Mouse (Mus musculus) embryonic facial prominence, embryonic 11.5 days (tissue): ENCODE measurements at regions not wholly inside any gene's neighbourhood (a gene's known extent, or its start where the extent isn't known, plus 50 kb on each side); places are given as distances from the start of the nearest gene placed in this dataset.
A peak's percentile ranks its signal among the peaks of the same experiment; 100 is the strongest.

ENCODE experiments used
- ATAC-seq: fragments of 200-750 bp; cut with Nextera tagmentation; replicated peaks from 2 replicates; pipeline ENCODE4 v1.8.0; 2017; ENCODE audit warnings: low read depth; ENCODE audit not compliant: insufficient number of reproducible peaks, low FRiP score, low TSS enrichment
- DNase-seq: peaks from one replicate; pipeline ENCODE4 v3.0.0-alpha.2; 2015; ENCODE audit warnings: low spot score
- H3K27ac ChIP-seq: fragments of 300-500 bp; sonication (generic); replicated peaks from 2 replicates; pipeline ENCODE4 v1.5.1; 2014; ENCODE audit warnings: mild to moderate bottlenecking, low read depth, low read length, control low read depth
- H3K27me3 ChIP-seq: fragments of 300-500 bp; sonication (generic); 2 replicates; pipeline ENCODE4 v1.6.1; 2014; ENCODE audit warnings: mild to moderate bottlenecking, low read length, moderate library complexity, mixed read lengths; ENCODE audit not compliant: control insufficient read depth, insufficient read depth
- H3K36me3 ChIP-seq: fragments of 300-500 bp; sonication (generic); replicated peaks from 2 replicates; pipeline ENCODE4 v1.6.1; 2014; ENCODE audit warnings: low read depth, mild to moderate bottlenecking, low read length, moderate library complexity, mixed read lengths; ENCODE audit not compliant: control insufficient read depth, insufficient read depth
- H3K4me1 ChIP-seq: fragments of 300-500 bp; sonication (generic); 2 replicates; pipeline ENCODE4 v1.6.1; 2014; ENCODE audit warnings: low read length, mixed read lengths; ENCODE audit not compliant: control insufficient read depth, insufficient read depth
- H3K4me2 ChIP-seq: fragments of 300-500 bp; sonication (generic); 2 replicates; pipeline ENCODE4 v1.6.1; 2014; ENCODE audit warnings: low read depth, mild to moderate bottlenecking, control low read depth, low read length, moderate library complexity
- H3K4me3 ChIP-seq: fragments of 300-500 bp; sonication (generic); 2 replicates; pipeline ENCODE4 v1.5.1; 2014; ENCODE audit warnings: low read depth, low read length, control low read depth
- H3K9ac ChIP-seq: fragments of 300-500 bp; sonication (generic); replicated peaks from 2 replicates; pipeline ENCODE4 v1.6.1; 2014; ENCODE audit warnings: mild to moderate bottlenecking, control low read depth, low read length
- H3K9me3 ChIP-seq: fragments of 300-500 bp; sonication (generic); replicated peaks from 2 replicates; pipeline ENCODE4 v1.6.1; 2016; ENCODE audit warnings: mild to moderate bottlenecking, low read length, inconsistent platforms, mixed read lengths; ENCODE audit not compliant: control insufficient read depth
- WGBS: fragments of 180-500 bp; shearing (Covaris S2); extraction: QIAGEN DNeasy Blood & Tissue Kit; methylation state at CpG from one replicate; pipeline ENCODE4 v1.1.7; 2014; 5-methylcytosine and 5-hydroxymethylcytosine counted together

DNA sequence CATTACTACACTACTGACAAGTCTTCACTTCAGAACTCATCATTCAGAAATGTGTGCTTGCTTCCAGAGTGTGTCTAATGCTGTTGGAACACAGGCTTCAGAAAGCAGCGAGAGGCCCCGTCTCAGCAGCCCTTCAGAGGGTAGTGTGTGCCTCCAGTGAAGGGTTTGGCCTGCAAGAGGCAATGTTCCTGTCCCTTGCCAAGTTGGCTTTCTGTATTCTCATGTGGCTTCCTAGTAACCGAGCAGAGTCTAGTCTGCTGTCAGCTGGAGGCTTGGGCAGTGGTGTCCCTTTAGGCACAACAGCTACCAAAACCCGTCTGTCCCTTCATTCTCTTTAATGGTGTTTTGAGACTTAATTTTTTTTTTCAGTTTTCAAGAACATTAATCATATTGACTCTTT is 173.3 kb upstream of the Col8a1 start:
- 80% methylated on average over 4 of the region's 4 CpGs for WGBS
- no peak overlapping the region for H3K4me2 ChIP-seq
- no peak for ATAC-seq
- H3K36me3 ChIP-seq = no peaks in the 10 kb centered on the region
- H3K4me3 ChIP-seq = no peak overlapping the region
- no peak overlapping the region for H3K9ac ChIP-seq
- no peak for DNase-seq
- no peaks in the 10 kb centered on the region for H3K9me3 ChIP-seq
- H3K4me1 ChIP-seq = no peaks in the 10 kb centered on the region
- no peaks in the 10 kb centered on the region for H3K27me3 ChIP-seq
- no peak overlapping the region for H3K27ac ChIP-seq

DNA sequence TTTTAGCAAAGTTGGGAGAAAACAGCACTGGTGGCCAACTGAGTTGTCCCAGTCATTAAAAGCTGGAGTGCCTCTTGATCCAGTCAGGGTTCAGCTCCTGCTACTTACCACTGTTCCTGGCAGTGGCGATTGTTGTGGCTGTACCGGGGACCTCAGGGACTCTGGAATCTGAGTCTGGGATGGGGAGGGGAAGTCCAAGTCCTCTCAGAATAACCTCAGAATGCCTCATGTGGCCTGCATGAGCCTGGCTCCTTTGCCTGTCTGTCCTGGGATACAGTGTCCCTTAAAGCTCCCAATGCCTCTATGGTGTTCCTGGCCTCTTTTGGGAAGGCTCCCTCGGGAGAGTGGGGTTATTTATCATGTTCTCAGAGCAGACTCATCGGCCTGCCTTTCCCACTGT is 173.8 kb upstream of the Col8a1 start:
- H3K27me3 ChIP-seq = no peaks in the 10 kb centered on the region
- no peaks in the 10 kb centered on the region for H3K4me1 ChIP-seq
- no peak overlapping the region for H3K4me3 ChIP-seq
- 67% methylated on average over 4 of the region's 4 CpGs for WGBS
- ATAC-seq (no peak), DNase-seq (no peak)
- no peak overlapping the region for H3K9ac ChIP-seq
- H3K9me3 ChIP-seq = no peaks in the 10 kb centered on the region
- no peak overlapping the region for H3K27ac ChIP-seq
- H3K4me2 ChIP-seq = no peak overlapping the region
- H3K36me3 ChIP-seq = no peaks in the 10 kb centered on the region

DNA sequence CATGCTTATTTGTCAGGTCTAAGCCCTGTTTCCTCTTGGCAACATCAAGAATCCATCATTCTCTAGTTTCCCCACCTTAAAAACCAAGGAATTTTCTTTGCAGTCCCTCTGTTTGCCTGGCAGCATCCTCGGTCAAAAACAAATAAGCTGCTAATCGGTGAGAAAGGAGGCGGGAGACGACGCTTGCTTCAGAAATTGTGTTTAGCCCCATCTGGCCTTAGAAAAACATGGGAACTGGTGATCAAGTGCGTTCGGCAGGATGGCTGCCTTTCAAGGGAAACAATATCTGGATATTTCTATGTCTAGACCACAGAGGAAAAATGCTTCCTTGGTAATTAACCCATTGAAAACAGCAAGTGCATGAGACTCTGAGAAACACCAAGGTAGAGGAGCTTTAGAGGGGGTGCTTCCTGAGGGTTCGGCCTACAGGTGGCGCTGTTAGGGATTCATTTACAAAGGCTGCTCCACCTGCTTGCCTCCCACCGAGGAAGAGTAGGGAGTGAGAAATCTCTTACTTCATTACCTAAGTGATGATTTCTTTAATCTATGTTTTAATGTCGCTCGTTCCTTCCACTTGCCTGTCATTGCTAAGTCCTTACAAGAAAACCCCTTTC is 174.7 kb upstream of the Col8a1 start:
- no peaks in the 10 kb centered on the region for H3K4me1 ChIP-seq
- 81% methylated on average over 12 of the region's 12 CpGs for WGBS
- H3K36me3 ChIP-seq = no peaks in the 10 kb centered on the region
- ATAC-seq = no peak
- H3K27me3 ChIP-seq = no peaks in the 10 kb centered on the region
- H3K4me3 ChIP-seq = no peak overlapping the region
- H3K9me3 ChIP-seq = no peaks in the 10 kb centered on the region
- no peak for DNase-seq
- H3K27ac ChIP-seq = no peak overlapping the region
- H3K9ac ChIP-seq = no peak overlapping the region
- H3K4me2 ChIP-seq = no peak overlapping the region

DNA sequence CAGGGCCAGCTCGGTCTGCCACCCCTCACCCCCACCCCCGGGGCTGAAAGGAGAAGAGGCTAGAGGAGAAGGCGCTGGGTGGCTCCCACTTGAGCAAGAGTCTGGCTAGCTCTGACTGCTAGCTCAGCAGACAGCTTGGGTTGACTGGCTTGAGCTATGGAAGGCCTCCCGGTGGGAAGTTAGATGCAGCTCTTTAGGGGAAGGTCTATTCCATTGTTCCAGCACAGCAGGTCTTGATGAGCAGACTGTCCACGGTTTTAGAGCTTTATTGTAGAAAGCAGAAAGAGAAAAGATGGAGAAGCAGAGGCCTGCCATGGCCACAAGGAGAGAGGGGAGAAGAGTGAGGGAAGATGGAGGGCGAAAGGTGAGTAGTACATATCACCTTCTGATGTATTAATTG is 190.9 kb upstream of the Col8a1 start:
- WGBS = 34% methylated on average over 6 of the region's 6 CpGs
- no peak overlapping the region for H3K4me3 ChIP-seq
- no peak for ATAC-seq
- H3K27me3 ChIP-seq = no peaks in the 10 kb centered on the region
- no peaks in the 10 kb centered on the region for H3K36me3 ChIP-seq
- no peaks in the 10 kb centered on the region for H3K4me1 ChIP-seq
- H3K27ac ChIP-seq = no peak overlapping the region
- no peak overlapping the region for H3K9ac ChIP-seq
- no peak for DNase-seq
- no peaks in the 10 kb centered on the region for H3K9me3 ChIP-seq
- no peak overlapping the region for H3K4me2 ChIP-seq

DNA sequence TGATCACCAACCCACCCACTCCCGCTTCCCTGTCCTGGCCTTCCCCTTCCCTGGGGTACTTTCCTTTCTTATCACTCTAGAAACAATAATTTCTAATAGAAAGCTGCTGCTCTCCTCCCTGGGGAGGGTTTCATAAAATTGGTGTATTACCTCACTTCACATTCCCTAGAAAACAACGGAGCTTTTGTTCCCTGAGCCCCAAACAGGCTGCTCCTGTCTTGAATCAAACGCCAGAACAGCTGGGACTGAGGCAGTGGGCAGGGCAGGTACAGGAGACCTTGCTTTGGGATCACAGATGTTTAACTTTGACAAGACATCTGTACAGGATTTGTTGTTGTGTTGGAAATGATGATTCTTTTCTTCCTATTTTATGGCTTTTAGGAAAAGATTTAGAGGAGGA is 192.8 kb upstream of the Col8a1 start:
- H3K4me3 ChIP-seq = no peak overlapping the region
- no peak for ATAC-seq
- no peaks in the 10 kb centered on the region for H3K4me1 ChIP-seq
- DNase-seq = peak; percentile 65
- no peak overlapping the region for H3K9ac ChIP-seq
- no peaks in the 10 kb centered on the region for H3K27me3 ChIP-seq
- H3K27ac ChIP-seq = no peak overlapping the region
- no peaks in the 10 kb centered on the region for H3K36me3 ChIP-seq
- no peak overlapping the region for H3K4me2 ChIP-seq
- H3K9me3 ChIP-seq = no peaks in the 10 kb centered on the region
- WGBS = 25% methylated on average over 3 of the region's 3 CpGs

DNA sequence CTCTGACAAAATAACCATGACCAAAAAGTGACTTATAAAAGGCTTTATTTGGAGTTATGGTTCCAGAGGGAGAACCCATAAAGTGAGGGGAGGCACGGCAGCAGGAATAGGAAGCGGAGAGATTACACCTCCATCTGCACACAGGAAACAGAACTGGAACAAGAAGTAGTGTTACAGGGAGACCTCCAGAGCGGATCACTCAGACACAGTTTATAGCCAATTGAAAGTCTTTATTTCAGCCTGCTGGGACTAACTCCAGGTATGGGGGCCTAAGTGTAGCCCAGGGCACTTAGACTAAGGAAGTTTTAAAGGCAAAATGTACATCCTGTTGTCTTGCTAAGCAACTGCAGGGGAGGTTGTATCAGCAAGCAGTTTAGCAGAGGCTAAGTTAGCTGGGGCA is 195.1 kb upstream of the Col8a1 start:
- Histone ChIP-seq H3K27me3 (no peaks in the 10 kb centered on the region), H3K4me3 (no peak overlapping the region), H3K9ac (no peak overlapping the region), H3K4me1 (no peaks in the 10 kb centered on the region), H3K36me3 (no peaks in the 10 kb centered on the region), H3K4me2 (no peak overlapping the region), H3K9me3 (no peaks in the 10 kb centered on the region), H3K27ac (no peak overlapping the region)
- no peak for DNase-seq
- ATAC-seq = no peak
- WGBS = 83% methylated on average over 3 of the region's 3 CpGs

DNA sequence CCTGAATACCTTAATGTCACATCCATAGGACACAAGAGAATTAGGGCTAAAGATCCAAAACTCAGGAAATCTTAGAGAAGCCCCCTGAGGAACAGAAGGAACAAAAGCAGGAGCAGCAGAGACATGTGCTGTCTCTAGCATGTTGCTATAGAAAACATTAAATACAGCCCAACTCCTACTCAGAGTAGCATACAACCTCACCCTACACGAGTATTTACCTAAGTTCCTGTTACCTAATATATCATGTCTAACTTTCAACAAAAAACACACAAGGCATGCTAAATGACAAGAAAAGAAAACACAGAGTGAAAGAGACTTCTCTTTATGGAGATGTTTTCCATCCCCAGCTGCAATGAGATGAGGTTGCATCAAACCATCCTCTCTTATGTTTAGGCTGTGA is 216.4 kb upstream of the Col8a1 start:
- H3K4me2 ChIP-seq = no peak overlapping the region
- ATAC-seq = no peak

DNA sequence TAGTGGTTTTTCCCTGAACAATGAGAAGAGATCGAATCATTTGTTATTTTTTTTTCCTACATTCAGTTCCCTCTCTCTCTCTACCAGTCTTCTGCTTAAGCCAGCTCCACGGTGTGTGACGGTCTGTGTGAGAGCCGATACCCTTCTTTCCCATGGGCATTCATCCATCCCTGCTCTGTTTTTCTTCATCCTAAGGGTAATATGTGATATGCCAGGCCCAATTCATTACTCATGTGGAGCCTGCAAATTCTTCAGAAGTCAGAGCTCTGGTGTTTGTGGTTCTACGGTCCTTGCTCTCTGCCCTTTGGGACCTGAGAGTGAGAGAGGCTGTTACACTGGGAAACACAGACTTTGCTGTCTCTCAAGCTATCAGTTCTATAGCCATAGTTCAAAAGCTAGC is 229.6 kb upstream of the Col8a1 start:
- DNase-seq = no peak
- Histone ChIP-seq H3K4me1 (no peaks in the 10 kb centered on the region), H3K4me2 (no peak overlapping the region), H3K27ac (no peak overlapping the region), H3K27me3 (no peaks in the 10 kb centered on the region), H3K9me3 (no peaks in the 10 kb centered on the region), H3K36me3 (no peaks in the 10 kb centered on the region), H3K9ac (no peak overlapping the region), H3K4me3 (no peak overlapping the region)
- no peak for ATAC-seq
- 62% methylated on average over 5 of the region's 5 CpGs for WGBS

More for the DNA sequence above, 216.4 kb upstream of the Col8a1 start:
- DNase-seq = no peak
- Histone ChIP-seq H3K4me3 (no peak overlapping the region), H3K27me3 (no peaks in the 10 kb centered on the region), H3K4me1 (no peaks in the 10 kb centered on the region), H3K27ac (no peak overlapping the region), H3K9ac (no peak overlapping the region), H3K9me3 (no peaks in the 10 kb centered on the region), H3K36me3 (no peaks in the 10 kb centered on the region)
- 82% methylated on average over 1 of the region's 1 CpGs for WGBS
